ENCODE assay signal across 33 mouse cellular contexts in the genomic region with DNA sequence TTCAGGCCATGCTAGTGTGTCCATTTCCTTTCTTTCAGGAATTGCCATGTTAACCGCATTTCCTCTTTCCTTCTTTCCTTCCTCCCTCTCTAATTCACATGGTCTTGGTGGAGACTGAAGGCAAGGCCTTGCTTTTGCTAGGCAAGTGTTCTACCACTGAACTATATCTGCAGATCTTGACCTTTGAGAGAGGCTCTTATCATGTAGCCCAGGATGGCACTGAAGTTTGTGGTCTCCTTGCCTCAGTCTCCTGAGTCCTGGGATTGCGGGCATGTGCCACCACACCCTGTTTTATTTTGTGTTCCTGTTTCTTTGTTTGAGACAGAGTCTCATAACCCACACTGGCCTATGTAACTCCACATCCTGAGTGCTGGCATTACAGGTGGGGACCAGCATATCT. TPM values are rescaled to one million over a fixed set of nuclear protein-coding genes. Genes with fewer than 3 reads are reported as not detected.
"Had no signal": no experiment of that assay in that cellular context is flagged by ENCODE, and none has a peak within 500 bp of the region (broad histone marks: within the 10 kb centered on the region; RNA-seq: fewer than 3 reads in every experiment).

No protein-coding gene starts in this region.

- H3K4me1 ChIP-seq: kidney, embryonic 15.5 days; limb, embryonic 13.5 days; midbrain, embryonic 10.5 days; midbrain, embryonic 13.5 days; neural tube, embryonic 13.5 days had no signal

- DNase-seq: kidney, adult 2 months; kidney, postnatal 10 days; kidney, postnatal 4 days; layer of hippocampus, adult 9-11 months; lung, adult 2 months; lung, postnatal 14 days; lung, postnatal 4 days; retina, postnatal 1 day; thymus, adult 18-20 months; thymus, postnatal 36 days had no signal

- H3K4me3 ChIP-seq: kidney, embryonic 15.5 days; layer of hippocampus, adult 2 months; limb, embryonic 10.5 days; limb, embryonic 13.5 days; midbrain, embryonic 10.5 days; midbrain, embryonic 13.5 days; myocyte; neural tube, embryonic 13.5 days had no signal

- H3K36me3 ChIP-seq: kidney, embryonic 15.5 days; limb, embryonic 10.5 days; limb, embryonic 13.5 days; midbrain, embryonic 10.5 days; midbrain, embryonic 13.5 days; neural tube, embryonic 13.5 days had no signal

- H3K27me3 ChIP-seq: limb, embryonic 13.5 days; midbrain, embryonic 13.5 days; neural tube, embryonic 13.5 days had no signal

- H3K9ac ChIP-seq: kidney, embryonic 15.5 days; limb, embryonic 13.5 days; midbrain, embryonic 13.5 days; neural tube, embryonic 13.5 days had no signal

- ATAC-seq: intestine, postnatal 0 days; midbrain, embryonic 13.5 days; midbrain, embryonic 16.5 days had no signal

- H3K9me3 ChIP-seq: kidney, embryonic 15.5 days; limb, embryonic 10.5 days; limb, embryonic 13.5 days; midbrain, embryonic 13.5 days; neural tube, embryonic 13.5 days had no signal

- H3K4me2 ChIP-seq: kidney, embryonic 15.5 days; limb, embryonic 13.5 days; midbrain, embryonic 13.5 days; neural tube, embryonic 13.5 days had no signal

- H3K27ac ChIP-seq: kidney, embryonic 15.5 days; layer of hippocampus, adult 2 months; limb, embryonic 10.5 days; limb, embryonic 13.5 days; midbrain, embryonic 10.5 days; midbrain, embryonic 13.5 days; neural tube, embryonic 13.5 days had no signal

RNA-seq across cellular contexts. Expression of a gene that starts 10.3 kb away (rescaled TPM):
- total RNA-seq: layer of hippocampus, postnatal 25 days; left cerebral cortex, adult 18-20 months; liver, adult 2 months; megakaryocyte, adult 5-6 weeks; monocyte, adult 5-6 weeks; neutrophil, adult 5-6 weeks had no signal
- polyA plus RNA-seq: intestine, embryonic 14.5 days; intestine, postnatal 0 days; limb, embryonic 10.5 days; limb, embryonic 13.5 days; liver, adult 2 months; lung, adult 2 months; lung, embryonic 16.5 days; midbrain, embryonic 16.5 days; myocyte; neural tube, embryonic 13.5 days; small intestine, adult 2 months; spleen, adult 2 months; stomach, embryonic 16.5 days; testis, adult 2 months; urinary bladder, adult 2 months had no signal

RNA-seq across cellular contexts. Expression of a gene that starts 36.9 kb away (rescaled TPM):
- total RNA-seq: monocyte, adult 5-6 weeks had no signal
